Mouse (Mus musculus) erythroblast, embryonic 14.5 days (primary cell): ENCODE data around the gene Kcnk18. TPM values are rescaled to one million over a fixed set of nuclear protein-coding genes. Genes with fewer than 3 reads are reported as not detected.

Experiments
- H3K27me3 ChIP-seq: 2 replicates; pipeline ENCODE4 v1.6.1; 2012; ENCODE audit warnings: inconsistent platforms; ENCODE audit not compliant: control insufficient read depth
- H3K36me3 ChIP-seq: 2 replicates; pipeline ENCODE4 v1.6.1; 2012; ENCODE audit warnings: mild to moderate bottlenecking, inconsistent platforms; ENCODE audit not compliant: control insufficient read depth
- H3K4me1 ChIP-seq: 2 replicates; pipeline ENCODE4 v1.6.1; 2012; ENCODE audit warnings: inconsistent platforms; ENCODE audit not compliant: control insufficient read depth
- H3K4me3 ChIP-seq: replicated peaks from 2 replicates; pipeline ENCODE3; 2012; ENCODE audit warnings: moderate library complexity, mild to moderate bottlenecking, inconsistent platforms
- H3K9me3 ChIP-seq: 2 replicates; pipeline ENCODE4 v1.6.1; 2012; ENCODE audit warnings: low read length, inconsistent platforms, mixed read lengths; ENCODE audit not compliant: control insufficient read depth
- GATA1 ChIP-seq: IDR thresholded peaks from 2 replicates; pipeline ENCODE4 v1.6.1; 2012; ENCODE audit warnings: low read length, inconsistent platforms, mixed read lengths
- TAL1 ChIP-seq: IDR thresholded peaks from 3 replicates; pipeline ENCODE4 v1.6.1; 2012; ENCODE audit warnings: low read length, inconsistent platforms, mixed read lengths
- polyA plus RNA-seq: library from polyadenylated mRNA; stranded (reverse); fragments of >175 nt; gene quantifications from 2 replicates; pipeline ENCODE4 v1.2.3, GENCODE M21; 2012

The Kcnk18 gene
- polyA plus RNA-seq, 1 experiment, result not detected

DNA sequence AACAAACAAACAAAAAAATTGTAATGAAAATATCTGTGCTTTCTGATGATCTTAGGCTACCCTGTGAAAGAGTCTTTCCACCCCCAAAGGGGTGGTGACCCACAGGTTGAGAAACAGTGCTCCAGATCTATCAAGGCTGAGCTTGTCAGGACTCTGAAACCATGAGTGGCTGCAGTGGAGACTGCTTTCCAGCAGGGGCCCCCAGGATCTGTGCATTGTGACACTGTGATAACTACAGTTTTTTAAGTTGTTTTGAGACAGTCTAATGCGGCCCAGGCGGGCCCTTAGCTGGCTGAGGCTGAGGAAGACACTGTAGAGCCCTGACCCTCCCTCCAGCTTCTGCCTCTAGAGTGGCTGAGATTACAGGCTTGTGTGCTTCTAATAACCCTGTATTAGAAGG, 24.0 kb downstream of the Kcnk18 start:
- no peaks in the 10 kb centered on the region for H3K4me1 ChIP-seq
- no peaks in the 10 kb centered on the region for H3K9me3 ChIP-seq
- TF ChIP-seq TAL1 (no peak), GATA1 (no peak)
- no peak overlapping the region for H3K4me3 ChIP-seq
- H3K27me3 ChIP-seq, result no peaks in the 10 kb centered on the region; the same call in 1 of the 2 replicates
- H3K36me3 ChIP-seq, result no peaks in the 10 kb centered on the region

DNA sequence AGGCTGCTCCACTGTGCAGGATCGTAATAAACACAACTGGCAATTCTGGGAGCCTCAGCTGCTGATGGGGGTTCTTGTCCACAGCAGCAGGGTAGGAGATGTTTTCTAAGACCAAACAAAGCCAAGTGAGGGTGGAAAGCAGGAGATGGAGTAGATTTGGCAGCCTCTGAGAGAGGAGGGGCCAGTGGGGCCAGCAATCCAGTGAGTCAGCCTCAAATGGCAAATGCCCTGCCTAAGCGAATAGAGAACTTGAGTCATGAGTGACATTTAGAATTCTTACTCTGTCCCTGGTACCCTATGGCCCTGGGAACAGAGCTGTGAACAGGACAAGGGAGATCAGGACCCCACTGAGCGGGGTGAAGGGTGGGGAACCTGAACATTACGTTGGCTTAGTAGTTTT, 29.1 kb downstream of the Kcnk18 start:
- TF ChIP-seq GATA1, result no peak
- TF ChIP-seq TAL1, result no peak
- Histone ChIP-seq H3K4me3 (no peak overlapping the region), H3K4me1 (no peaks in the 10 kb centered on the region), H3K27me3 (no peaks in the 10 kb centered on the region), H3K9me3 (no peaks in the 10 kb centered on the region), H3K36me3 (no peaks in the 10 kb centered on the region)

DNA sequence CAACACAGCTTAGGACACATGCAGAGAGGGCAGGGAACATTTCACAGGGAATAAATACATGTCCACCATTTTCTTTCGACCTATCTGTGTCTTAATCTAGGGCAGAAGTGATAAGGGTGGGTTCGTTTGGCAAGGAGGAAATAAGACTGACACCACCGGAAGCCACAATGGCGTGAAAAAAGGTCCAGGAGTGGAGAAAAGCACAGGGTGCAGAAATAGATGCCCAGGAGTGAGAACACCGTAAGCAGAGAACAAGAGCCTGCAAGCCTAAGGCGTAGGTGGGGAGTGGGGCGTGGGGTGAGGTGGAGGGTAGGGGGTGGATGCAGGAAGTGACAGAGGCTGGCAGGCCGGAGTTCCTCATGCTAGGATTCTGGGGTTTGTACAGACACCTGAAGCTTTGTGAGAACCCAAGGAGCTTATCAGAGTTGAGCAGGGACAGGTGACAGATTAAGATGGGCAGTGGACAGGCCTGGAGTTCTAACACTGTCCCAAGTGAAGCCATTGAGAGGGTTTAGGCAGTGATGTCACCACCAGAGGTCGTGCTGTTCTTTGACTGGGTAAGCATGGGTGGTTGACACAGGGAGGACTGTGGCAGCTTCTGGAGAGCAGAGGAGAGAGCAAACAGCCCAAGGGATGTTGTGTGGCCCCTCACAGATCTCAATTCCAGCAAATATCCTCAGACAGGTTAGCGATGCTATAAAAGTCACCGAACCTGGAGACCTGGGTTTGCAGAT, 29.7 kb downstream of the Kcnk18 start:
- Histone ChIP-seq H3K4me3 (no peak overlapping the region), H3K36me3 (no peaks in the 10 kb centered on the region), H3K4me1 (no peaks in the 10 kb centered on the region), H3K9me3 (no peaks in the 10 kb centered on the region), H3K27me3 (no peaks in the 10 kb centered on the region)
- no peak for TF ChIP-seq TAL1
- TF ChIP-seq GATA1, result no peak

DNA sequence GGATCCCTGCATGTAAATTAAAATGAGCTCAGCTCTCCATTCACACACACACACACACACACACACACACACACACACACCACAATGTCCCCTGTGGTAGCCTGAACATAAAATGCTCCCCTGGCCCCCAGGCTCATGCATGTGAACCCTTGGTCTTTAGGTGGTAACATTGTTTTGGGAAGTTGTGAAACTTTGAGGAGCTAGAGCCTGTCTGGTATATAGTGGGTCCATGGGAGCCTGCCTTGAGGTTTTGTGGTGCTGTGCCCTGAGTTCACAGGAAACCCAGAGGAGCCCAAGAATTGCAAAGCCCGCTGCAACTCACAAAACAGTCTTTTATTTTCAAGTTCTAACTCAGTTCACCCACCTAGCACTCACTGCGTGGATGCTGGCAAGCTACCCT, 33.6 kb downstream of the Kcnk18 start:
- no peaks in the 10 kb centered on the region for H3K4me1 ChIP-seq
- no peak overlapping the region for H3K4me3 ChIP-seq
- H3K9me3 ChIP-seq, result peaks cover 2% of the 10 kb centered on the region; the same call in 1 of the 2 replicates
- TF ChIP-seq GATA1 (no peak), TAL1 (no peak)
- no peaks in the 10 kb centered on the region for H3K27me3 ChIP-seq
- H3K36me3 ChIP-seq, result no peaks in the 10 kb centered on the region

DNA sequence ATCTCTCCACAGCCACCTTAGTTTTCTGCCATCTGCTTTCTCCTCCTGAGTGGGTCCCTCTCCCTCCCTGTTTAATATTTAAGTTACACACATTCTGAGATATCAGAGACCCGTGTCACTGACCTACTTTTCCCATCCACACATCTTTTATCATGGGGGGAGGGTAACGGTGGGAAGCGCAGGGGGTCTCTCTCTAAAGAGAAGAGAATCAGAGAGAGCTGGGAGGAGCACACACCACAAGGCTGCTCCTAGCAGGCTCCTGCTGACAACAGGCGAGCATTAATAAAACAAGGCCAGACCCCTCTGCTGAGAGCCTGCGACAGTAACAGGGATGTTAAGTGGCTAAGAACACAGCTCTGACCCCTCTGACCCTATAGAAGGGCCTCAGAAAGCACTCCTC, 40.6 kb downstream of the Kcnk18 start:
- peaks cover 2% of the 10 kb centered on the region; the same call in 1 of the 2 replicates for H3K9me3 ChIP-seq
- TF ChIP-seq GATA1, result no peak
- no peak for TF ChIP-seq TAL1
- no peaks in the 10 kb centered on the region for H3K36me3 ChIP-seq
- H3K27me3 ChIP-seq, result peaks cover 39% of the 10 kb centered on the region
- no peak overlapping the region for H3K4me3 ChIP-seq
- peaks cover 12% of the 10 kb centered on the region for H3K4me1 ChIP-seq

DNA sequence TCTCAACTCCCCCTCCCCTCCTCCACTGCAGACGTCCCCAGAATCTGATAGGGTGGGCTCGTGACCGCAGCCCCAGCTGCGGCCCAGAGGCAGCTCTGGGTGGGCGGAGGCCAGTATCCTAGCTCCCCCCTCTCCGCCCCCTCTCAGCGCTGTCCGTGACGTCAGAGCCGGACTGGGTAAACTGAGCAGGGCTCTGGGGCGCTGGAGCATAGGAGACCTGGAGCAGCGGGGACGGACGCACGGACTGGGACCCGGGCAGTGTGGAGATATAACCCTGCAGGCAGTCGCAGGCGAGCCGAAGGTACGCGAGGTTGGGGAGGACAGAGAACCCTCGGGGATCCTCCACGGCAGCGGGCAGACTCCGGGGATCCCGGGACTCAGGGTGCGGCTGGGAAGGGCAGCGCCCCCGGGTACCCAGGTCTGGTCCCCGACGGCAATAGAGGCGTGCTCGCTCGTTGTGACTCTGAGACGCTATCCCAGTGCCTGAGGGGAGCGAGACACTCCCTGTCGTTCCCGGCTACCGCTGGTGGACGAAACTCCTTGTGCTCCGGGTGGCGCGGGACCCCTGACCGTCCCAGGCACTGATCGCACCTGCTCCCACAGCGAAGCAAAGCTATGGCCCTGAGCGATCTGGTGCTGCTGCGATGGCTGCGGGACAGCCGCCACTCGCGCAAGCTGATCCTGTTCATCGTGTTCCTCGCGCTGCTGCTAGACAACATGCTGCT, 41.9 kb downstream of the Kcnk18 start, which contains the start of gene Slc18a2:
Gene Slc18a2 (plus strand): TSS at position 179 of the 725 bp plus-strand sequence.
- TF ChIP-seq GATA1 (no peak), TAL1 (no peak)
- Histone ChIP-seq H3K36me3 (no peaks in the 10 kb centered on the region), H3K27me3 (peaks cover 40% of the 10 kb centered on the region), H3K9me3 (peaks cover 2% of the 10 kb centered on the region; the same call in 1 of the 2 replicates), H3K4me1 (peaks cover 12% of the 10 kb centered on the region), H3K4me3 (peak within 1 kb of the TSS; percentile 35)

DNA sequence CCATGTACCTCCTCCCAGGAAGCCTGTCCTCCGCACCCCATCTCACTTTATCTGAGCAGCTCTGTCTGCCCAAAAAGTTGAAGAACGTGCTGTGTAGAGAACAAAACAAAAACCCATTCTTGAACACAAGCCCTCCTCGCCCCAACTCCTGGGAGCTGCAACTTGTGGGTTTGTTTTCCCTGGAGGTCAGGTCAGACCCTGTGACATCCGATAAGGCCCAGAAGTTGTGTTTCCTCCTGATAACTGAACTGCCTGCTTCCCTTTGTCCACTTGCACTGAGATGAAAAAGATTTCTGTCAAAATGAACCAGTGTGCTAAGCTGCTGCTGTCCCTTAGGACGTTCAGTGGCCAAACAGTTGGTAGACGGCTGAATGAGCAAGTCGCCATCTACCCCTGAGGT, 42.6 kb downstream of the Kcnk18 start:
- Histone ChIP-seq H3K27me3 (peaks cover 40% of the 10 kb centered on the region), H3K4me3 (peak overlapping the region; percentile 35), H3K9me3 (peaks cover 2% of the 10 kb centered on the region; the same call in 1 of the 2 replicates), H3K36me3 (no peaks in the 10 kb centered on the region), H3K4me1 (peaks cover 12% of the 10 kb centered on the region)
- no peak for TF ChIP-seq TAL1
- no peak for TF ChIP-seq GATA1

DNA sequence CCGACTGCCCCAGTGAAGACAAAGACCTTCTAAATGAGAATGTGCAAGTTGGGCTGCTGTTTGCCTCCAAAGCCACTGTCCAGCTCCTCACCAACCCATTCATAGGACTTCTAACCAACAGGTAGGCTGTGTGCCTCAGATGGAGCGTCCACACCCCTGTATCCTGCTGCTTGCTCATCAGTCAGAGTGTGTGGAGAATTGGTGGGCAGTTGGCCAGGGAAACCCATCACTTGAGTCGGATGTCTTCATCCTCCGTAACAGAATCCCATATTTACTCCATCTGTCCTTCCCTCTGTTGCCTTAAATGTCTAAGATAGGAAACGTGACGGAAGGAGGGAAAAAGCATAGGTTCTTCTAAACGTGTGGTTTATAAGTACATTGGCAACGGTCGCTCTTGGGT, 44.2 kb downstream of the Kcnk18 start:
- Histone ChIP-seq H3K4me3 (no peak overlapping the region), H3K27me3 (peaks cover 40% of the 10 kb centered on the region), H3K9me3 (no peaks in the 10 kb centered on the region), H3K4me1 (peaks cover 12% of the 10 kb centered on the region), H3K36me3 (no peaks in the 10 kb centered on the region)
- TF ChIP-seq TAL1, result no peak
- no peak for TF ChIP-seq GATA1

DNA sequence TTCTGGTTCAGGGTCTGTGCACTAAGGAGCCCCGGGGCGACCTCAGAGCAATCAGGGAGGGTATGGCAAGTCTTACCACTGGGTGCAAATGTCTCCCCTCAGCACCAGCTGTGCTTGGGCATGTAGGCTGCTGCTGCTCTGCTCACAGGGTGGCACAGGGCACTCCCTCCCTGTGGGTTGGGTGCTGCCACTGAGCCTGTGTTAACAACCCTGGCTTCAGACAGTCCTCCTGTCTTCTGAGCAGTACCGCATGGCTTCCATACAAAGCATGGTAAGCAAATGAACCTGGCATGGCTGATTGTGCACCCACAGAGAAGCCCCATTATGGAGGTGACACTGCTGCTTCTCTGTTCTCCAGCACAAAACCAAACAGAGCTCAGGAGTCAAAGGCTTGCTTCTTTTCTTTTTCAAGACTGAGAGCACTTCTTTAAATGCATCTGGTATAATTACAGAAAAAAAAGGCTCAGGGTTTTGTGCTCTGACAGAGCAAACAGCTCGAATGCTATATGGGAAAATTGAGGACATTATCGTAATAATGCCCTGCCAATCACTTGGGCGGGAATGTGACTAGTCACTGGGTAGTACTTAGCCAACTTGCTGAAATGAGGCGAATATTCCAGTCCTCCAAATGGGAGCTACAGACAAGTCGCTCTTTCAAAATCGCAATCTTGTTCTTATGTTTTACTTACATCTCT, 46.0 kb downstream of the Kcnk18 start:
- Histone ChIP-seq H3K9me3 (no peaks in the 10 kb centered on the region), H3K36me3 (no peaks in the 10 kb centered on the region), H3K4me1 (peaks cover 12% of the 10 kb centered on the region), H3K4me3 (no peak overlapping the region), H3K27me3 (peaks cover 33% of the 10 kb centered on the region)
- TF ChIP-seq TAL1, result no peak
- no peak for TF ChIP-seq GATA1
